Mouse (Mus musculus) CH12.LX (cell line): ENCODE results near the gene Tex21. TPM values are rescaled to one million over a fixed set of nuclear protein-coding genes. Genes with fewer than 3 reads are reported as not detected.

ENCODE experiments used
- DNase-seq: peaks from one replicate; pipeline ENCODE4 v3.0.0-alpha.2; 2013; ENCODE audit errors: extremely low read depth
- H3K27ac ChIP-seq: 2 replicates; pipeline ENCODE4 v1.5.1; 2012; ENCODE audit warnings: low read depth, mild to moderate bottlenecking, control low read depth, moderate library complexity; ENCODE audit not compliant: insufficient read depth
- H3K27me3 ChIP-seq: replicated peaks from 2 replicates; pipeline ENCODE3; 2012; ENCODE audit warnings: inconsistent platforms
- H3K36me3 ChIP-seq, 2 experiments: replicated peaks in 1 of 2; 2 replicates each; pipeline versions ENCODE3 to v1.6.1; 2012; ENCODE audit warnings: inconsistent platforms in 1 of 2, low read length in 1 of 2, mild to moderate bottlenecking in 1 of 2, mixed read lengths in 1 of 2, moderate library complexity in 1 of 2; ENCODE audit not compliant: control insufficient read depth in 1 of 2, insufficient read depth in 1 of 2
- H3K4me1 ChIP-seq, 2 experiments: 2 replicates each; pipeline ENCODE4 v1.6.1; 2012; ENCODE audit warnings: inconsistent platforms in 1 of 2, moderate library complexity in 1 of 2; ENCODE audit not compliant: insufficient read depth in 2 of 2, control insufficient read depth in 1 of 2
- H3K4me2 ChIP-seq: 2 replicates; pipeline ENCODE4 v1.6.1; 2012; ENCODE audit warnings: low read depth, mild to moderate bottlenecking, control low read depth; ENCODE audit not compliant: poor library complexity, insufficient read depth, severe bottlenecking
- H3K4me3 ChIP-seq, 3 experiments: fragments of 150-350 bp in 1 of 3; sonication (generic) in 1 of 3; replicated peaks in 1 of 3; 2 replicates each; pipeline versions ENCODE3 to v1.5.1; 2011 to 2012; ENCODE audit warnings: low read depth in 2 of 3, low read length in 2 of 3, mild to moderate bottlenecking in 2 of 3, moderate library complexity in 2 of 3, control low read depth in 1 of 3, improper control_type of control experiment in 1 of 3, inconsistent platforms in 1 of 3, mixed read lengths in 1 of 3; ENCODE audit not compliant: poor library complexity in 1 of 3
- H3K79me2 ChIP-seq: replicated peaks from 2 replicates; pipeline ENCODE4 v1.6.1; 2012; ENCODE audit warnings: mild to moderate bottlenecking, moderate library complexity; ENCODE audit not compliant: control insufficient read depth, poor library complexity, insufficient read depth, severe bottlenecking; ENCODE audit errors: extremely low read depth
- H3K9ac ChIP-seq: 2 replicates; pipeline ENCODE4 v1.6.1; 2012; ENCODE audit warnings: low read depth, mild to moderate bottlenecking, control low read depth, moderate library complexity; ENCODE audit not compliant: insufficient read depth
- H3K9me3 ChIP-seq: replicated peaks from 2 replicates; pipeline ENCODE3; 2012; ENCODE audit warnings: low read length, inconsistent platforms, mixed read lengths
- BHLHE40 ChIP-seq: IDR thresholded peaks from 2 replicates; pipeline ENCODE4 v1.6.1; 2011; ENCODE audit warnings: mild to moderate bottlenecking, low read depth, low read length, improper control_type of control experiment
- CHD2 ChIP-seq: IDR thresholded peaks from 2 replicates; pipeline ENCODE4 v1.6.1; 2011; ENCODE audit warnings: low read length, improper control_type of control experiment
- CTCF ChIP-seq, 2 experiments: IDR thresholded peaks in 1 of 2; conservative IDR thresholded peaks in 1 of 2; 2 replicates each; pipeline ENCODE4 v1.5.1; 2011 to 2012; ENCODE audit warnings: low read depth in 2 of 2, low read length in 2 of 2, improper control_type of control experiment in 1 of 2, inconsistent platforms in 1 of 2, mild to moderate bottlenecking in 1 of 2, moderate library complexity in 1 of 2
- EP300 ChIP-seq: IDR thresholded peaks from 2 replicates; pipeline ENCODE4 v1.6.1; 2011; ENCODE audit warnings: low read length, improper control_type of control experiment
- ETS1 ChIP-seq: conservative IDR thresholded peaks from 2 replicates; pipeline ENCODE4 v1.6.1; 2012; ENCODE audit warnings: low read depth, mild to moderate bottlenecking, inconsistent platforms, low read length, improper control_type of control experiment, moderate library complexity
- JUN ChIP-seq: IDR thresholded peaks from 2 replicates; pipeline ENCODE4 v1.6.1; 2011; ENCODE audit warnings: low read depth, mild to moderate bottlenecking, low read length, improper control_type of control experiment, moderate library complexity; ENCODE audit not compliant: insufficient read depth
- JUND ChIP-seq: conservative IDR thresholded peaks from 2 replicates; pipeline ENCODE4 v1.6.1; 2011; ENCODE audit warnings: low read depth, low read length, improper control_type of control experiment
- KAT2A ChIP-seq: IDR thresholded peaks from 2 replicates; pipeline ENCODE4 v1.6.1; 2012; ENCODE audit warnings: low read length, improper control_type of control experiment, inconsistent platforms; ENCODE audit not compliant: insufficient replicate concordance
- MAX ChIP-seq: IDR thresholded peaks from 2 replicates; pipeline ENCODE4 v1.6.1; 2011; ENCODE audit warnings: low read length, improper control_type of control experiment
- MAZ ChIP-seq: IDR thresholded peaks from 2 replicates; pipeline ENCODE4 v1.6.1; 2012; ENCODE audit warnings: low read depth, mild to moderate bottlenecking, inconsistent platforms, low read length, improper control_type of control experiment, moderate library complexity
- MYC ChIP-seq: IDR thresholded peaks from 2 replicates; pipeline ENCODE4 v1.6.1; 2011; ENCODE audit warnings: low read depth, mild to moderate bottlenecking, improper control_type of control experiment, low read length
- NRF1 ChIP-seq: IDR thresholded peaks from 2 replicates; pipeline ENCODE4 v1.6.1; 2014; ENCODE audit warnings: low read depth, mild to moderate bottlenecking, inconsistent platforms, low read length, improper control_type of control experiment, moderate library complexity
- PAX5 ChIP-seq: IDR thresholded peaks from 2 replicates; pipeline ENCODE4 v1.6.1; 2012; ENCODE audit warnings: low read length, inconsistent platforms, mixed read lengths
- POLR2AphosphoS2 ChIP-seq: IDR thresholded peaks from 2 replicates; pipeline ENCODE4 v1.6.1; 2011; ENCODE audit warnings: low read depth, low read length, improper control_type of control experiment
- RAD21 ChIP-seq: IDR thresholded peaks from 2 replicates; pipeline ENCODE4 v1.6.1; 2011; ENCODE audit warnings: low read depth, mild to moderate bottlenecking, low read length, improper control_type of control experiment, moderate library complexity
- RCOR1 ChIP-seq: conservative IDR thresholded peaks from 2 replicates; pipeline ENCODE4 v1.6.1; 2012; ENCODE audit warnings: low read depth, mild to moderate bottlenecking, inconsistent platforms, low read length, improper control_type of control experiment
- SIN3A ChIP-seq: IDR thresholded peaks from 2 replicates; pipeline ENCODE4 v1.6.1; 2012; ENCODE audit warnings: low read length, improper control_type of control experiment, inconsistent platforms
- TBP ChIP-seq: conservative IDR thresholded peaks from 2 replicates; pipeline ENCODE4 v1.6.1; 2011; ENCODE audit warnings: low read depth, low read length, improper control_type of control experiment
- TCF12 ChIP-seq: IDR thresholded peaks from 2 replicates; pipeline ENCODE4 v1.6.1; 2014; ENCODE audit warnings: low read depth, mild to moderate bottlenecking, inconsistent platforms, low read length, improper control_type of control experiment
- USF1 ChIP-seq: IDR thresholded peaks from 2 replicates; pipeline ENCODE4 v1.6.1; 2014; ENCODE audit warnings: low read depth, mild to moderate bottlenecking, inconsistent platforms, low read length, improper control_type of control experiment
- dilution Hi-C: fragments of 300-500 bp; cut with MboI; formaldehyde crosslinking; loops from 2 replicates; pipeline ENCODE4 v1.14.3; 2020; ENCODE audit warnings: low sequenced_read_pairs; ENCODE audit not compliant: extremely low pct_unique_long_range_greater_than_20kb, extremely low pct_ligation_motif_present
- in situ Hi-C: fragments of 300-500 bp; cut with MboI; formaldehyde crosslinking; loops from 3 replicates; pipeline ENCODE4 v1.14.3; 2019; ENCODE audit warnings: low sequenced_read_pairs, low pct_ligation_motif_present, low pct_unique_long_range_greater_than_20kb, mixed read lengths
- polyA plus RNA-seq: library from polyadenylated mRNA; unstranded; fragments of >175 nt; gene quantifications from 2 replicates; pipeline ENCODE4 v1.2.1, GENCODE M21; 2012; ENCODE audit warnings: low read depth; ENCODE audit not compliant: insufficient read length
- total RNA-seq, 2 experiments: library from RNA; depleted of rRNA; stranded (reverse); fragments of 300-350 nt in 1 of 2; fragments of >200 nt in 1 of 2; gene quantifications; 2 replicates each; pipeline ENCODE4 v1.2.3; 2012 to 2014

The Tex21 gene
- total and polyA plus RNA-seq, 3 experiments = 0.11 to 0.42 (median 0.29) TPM

DNA sequence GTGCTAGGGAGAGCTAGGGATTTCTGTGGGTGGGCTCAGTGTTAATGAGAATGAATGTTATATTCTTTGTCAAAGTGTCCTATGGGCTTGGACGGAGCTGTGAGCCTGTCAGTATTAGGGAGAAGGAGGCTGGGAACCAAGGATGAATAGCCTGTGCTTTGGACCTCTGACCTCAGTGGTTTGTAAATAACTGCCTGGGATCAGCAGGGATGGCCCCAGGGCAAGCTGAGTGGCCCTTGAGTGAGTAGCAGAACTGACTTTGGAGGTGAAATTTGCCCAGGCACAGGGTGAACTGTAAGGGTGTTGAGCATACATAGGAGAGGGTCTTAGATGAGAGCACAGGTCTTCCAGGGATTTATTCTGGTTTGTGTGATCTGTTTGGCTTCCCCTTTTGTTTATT, 17.3 kb upstream of the Tex21 start:
- dilution Hi-C loops = no loop called here
- Histone ChIP-seq H3K27me3 (no peaks in the 10 kb centered on the region), H3K4me3 (no peak overlapping the region), H3K9ac (no peak overlapping the region), H3K27ac (no peak overlapping the region), H3K79me2 (peaks cover 93% of the 10 kb centered on the region), H3K4me2 (no peak overlapping the region), H3K36me3 (peaks cover 13 to 70% of the 10 kb centered on the region in 2 experiments), H3K9me3 (no peaks in the 10 kb centered on the region)
- no peak for DNase-seq
- in situ Hi-C loops = loop anchor here (10.0 kb wide), 1 partner anchor 71 kb away; no protein-coding TSS in a partner anchor
- no peak for TF ChIP-seq PAX5
- no peak for TF ChIP-seq EP300
- TF ChIP-seq MAZ = no peak
- TF ChIP-seq MAX = no peak
- TF ChIP-seq SIN3A = no peak
- TF ChIP-seq TCF12 = no peak
- TF ChIP-seq, all 38 proteins: peak for 0
- peaks cover 2 to 35% of the 10 kb centered on the region in 2 experiments; a peak in 2 of 4 replicates for H3K4me1 ChIP-seq

DNA sequence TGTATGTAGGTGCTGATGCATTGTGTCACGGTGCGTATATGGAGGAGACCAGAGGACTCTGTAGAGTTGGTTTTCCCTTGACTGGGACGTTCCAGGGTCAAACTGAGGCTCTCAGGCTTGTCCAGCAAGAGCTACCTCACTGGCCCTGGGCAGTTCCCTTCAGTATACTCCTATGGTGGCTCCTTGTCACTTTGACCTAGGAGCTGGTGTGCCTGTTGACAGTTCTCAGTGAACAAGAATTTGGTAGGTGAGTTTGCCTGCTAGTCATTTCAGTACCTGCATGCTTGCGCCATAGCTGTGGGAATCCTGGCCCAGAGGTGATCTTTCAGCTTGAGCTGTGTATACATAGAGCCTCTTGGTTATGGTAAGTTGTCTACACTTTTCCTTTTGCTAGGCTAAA, 16.4 kb upstream of the Tex21 start:
- Histone ChIP-seq H3K9ac (no peak overlapping the region), H3K27ac (no peak overlapping the region), H3K4me3 (no peak overlapping the region), H3K27me3 (no peaks in the 10 kb centered on the region), H3K4me2 (no peak overlapping the region), H3K79me2 (peaks cover 94% of the 10 kb centered on the region), H3K9me3 (no peaks in the 10 kb centered on the region), H3K4me1 (peaks cover 5 to 42% of the 10 kb centered on the region in 2 experiments; a peak in 3 of 4 replicates), H3K36me3 (peaks cover 7 to 65% of the 10 kb centered on the region in 2 experiments)
- TF ChIP-seq ETS1 (no peak), MYC (no peak), KAT2A (no peak), RAD21 (no peak), JUND (no peak), POLR2AphosphoS2 (no peak), NRF1 (no peak), TBP (no peak), USF1 (no peak), CHD2 (no peak), JUN (no peak), EP300 (no peak), SIN3A (no peak), BHLHE40 (no peak), CTCF (conservative IDR thresholded peaks at IDR 0.05 in 1 of 2, IDR thresholded peaks at IDR 0.05 in 1 of 2; ENCODE audit: low read depth in 2 of 2, low read length in 2 of 2) (no peak), RCOR1 (no peak)
- in situ Hi-C loops (loop anchor here (10.0 kb wide), 1 partner anchor 72 kb away; no protein-coding TSS in a partner anchor), dilution Hi-C loops (no loop called here)
- no peak for DNase-seq
